Mouse (Mus musculus): ENCODE results near the gene Zfp366.

Zfp366 gene

GRCm38 (mm10) chr13:99186138-99186853, 1.7 kb downstream of the Zfp366 start:
- no peak for ATAC-seq (ENCODE audit: insufficient number of reproducible peaks, low FRiP score, low TSS enrichment)

GRCm38 (mm10) chr13:99186859-99187258, 2.2 kb downstream of the Zfp366 start:
- ATAC-seq (ENCODE audit: insufficient number of reproducible peaks, low FRiP score, low TSS enrichment) = no peak

- ATAC-seq (ENCODE audit: insufficient number of reproducible peaks, low FRiP score, low TSS enrichment) = no peak
Observed at GRCm38 (mm10) chr13:99187456-99187855, 2.8 kb downstream of the Zfp366 start.

- no peak for ATAC-seq (ENCODE audit: insufficient number of reproducible peaks, low FRiP score, low TSS enrichment)
Observed at GRCm38 (mm10) chr13:99188625-99189024, 4.0 kb downstream of the Zfp366 start.

- no peak for ATAC-seq (ENCODE audit: insufficient number of reproducible peaks, low FRiP score, low TSS enrichment)
Observed at GRCm38 (mm10) chr13:99189671-99190070, 5.0 kb downstream of the Zfp366 start.

- ATAC-seq (ENCODE audit: insufficient number of reproducible peaks, low FRiP score, low TSS enrichment) = no peak
Observed at GRCm38 (mm10) chr13:99190466-99190865, 5.8 kb downstream of the Zfp366 start.

- ATAC-seq (ENCODE audit: insufficient number of reproducible peaks, low FRiP score, low TSS enrichment) = no peak
Observed at GRCm38 (mm10) chr13:99191063-99191462, 6.4 kb downstream of the Zfp366 start.

- no peak for ATAC-seq (ENCODE audit: insufficient number of reproducible peaks, low FRiP score, low TSS enrichment)
Observed at GRCm38 (mm10) chr13:99196314-99196713, 11.7 kb downstream of the Zfp366 start.

GRCm38 (mm10) chr13:99196865-99197264, 12.2 kb downstream of the Zfp366 start:
- no peak for ATAC-seq (ENCODE audit: insufficient number of reproducible peaks, low FRiP score, low TSS enrichment)

- ATAC-seq (ENCODE audit: insufficient number of reproducible peaks, low FRiP score, low TSS enrichment) = no peak
Observed at GRCm38 (mm10) chr13:99201647-99202574, 17.3 kb downstream of the Zfp366 start.

- ATAC-seq (ENCODE audit: insufficient number of reproducible peaks, low FRiP score, low TSS enrichment) = no peak
Observed at GRCm38 (mm10) chr13:99207214-99207613, 22.6 kb downstream of the Zfp366 start.

GRCm38 (mm10) chr13:99209859-99210258, 25.2 kb downstream of the Zfp366 start:
- no peak for ATAC-seq (ENCODE audit: insufficient number of reproducible peaks, low FRiP score, low TSS enrichment)

GRCm38 (mm10) chr13:99210837-99211236, 26.2 kb downstream of the Zfp366 start:
- no peak for ATAC-seq (ENCODE audit: insufficient number of reproducible peaks, low FRiP score, low TSS enrichment)

GRCm38 (mm10) chr13:99212976-99213375, 28.4 kb downstream of the Zfp366 start:
- ATAC-seq (ENCODE audit: insufficient number of reproducible peaks, low FRiP score, low TSS enrichment) = no peak

- no peak for ATAC-seq (ENCODE audit: insufficient number of reproducible peaks, low FRiP score, low TSS enrichment)
Observed at GRCm38 (mm10) chr13:99216005-99216404, 31.4 kb downstream of the Zfp366 start.

GRCm38 (mm10) chr13:99217984-99218383, 33.4 kb downstream of the Zfp366 start:
- no peak for ATAC-seq (ENCODE audit: insufficient number of reproducible peaks, low FRiP score, low TSS enrichment)

GRCm38 (mm10) chr13:99219586-99219985, 35.0 kb downstream of the Zfp366 start:
- ATAC-seq (ENCODE audit: insufficient number of reproducible peaks, low FRiP score, low TSS enrichment) = no peak

- ATAC-seq (ENCODE audit: insufficient number of reproducible peaks, low FRiP score, low TSS enrichment) = no peak
Observed at GRCm38 (mm10) chr13:99221996-99222395, 37.4 kb downstream of the Zfp366 start.

- no peak for ATAC-seq (ENCODE audit: insufficient number of reproducible peaks, low FRiP score, low TSS enrichment)
Observed at GRCm38 (mm10) chr13:99222476-99222875, 37.9 kb downstream of the Zfp366 start.

- ATAC-seq (ENCODE audit: insufficient number of reproducible peaks, low FRiP score, low TSS enrichment) = peak; percentile 31; the same call in 1 of the 2 replicates
Observed at GRCm38 (mm10) chr13:99223321-99223884, 38.8 kb downstream of the Zfp366 start.

- no peak for ATAC-seq (ENCODE audit: insufficient number of reproducible peaks, low FRiP score, low TSS enrichment)
Observed at GRCm38 (mm10) chr13:99223917-99224316, 39.3 kb downstream of the Zfp366 start.
